Mouse (Mus musculus) spleen, adult 2 months (tissue): ENCODE data around the gene Ift46. TPM values are rescaled to one million over a fixed set of nuclear protein-coding genes. Genes with fewer than 3 reads are reported as not detected.

ENCODE experiments used
- DNase-seq, 2 experiments: peaks; one replicate each; pipeline versions ENCODE4 v3.0.0 to v3.0.0-alpha.2; 2012 to 2021; ENCODE audit warnings: low spot score in 2 of 2, low read depth in 1 of 2
- H3K27ac ChIP-seq: fragments of 200-500 bp; 2 replicates; pipeline ENCODE4 v1.5.1; 2012; ENCODE audit warnings: low read length, inconsistent platforms; ENCODE audit not compliant: insufficient read depth
- H3K27me3 ChIP-seq: fragments of 200-500 bp; 2 replicates; pipeline ENCODE4 v1.6.1; 2012; ENCODE audit warnings: mild to moderate bottlenecking, moderate library complexity, low read length, inconsistent platforms; ENCODE audit not compliant: control insufficient read depth, insufficient read depth
- H3K36me3 ChIP-seq: fragments of 200-500 bp; 2 replicates; pipeline ENCODE4 v1.6.1; 2012; ENCODE audit warnings: mild to moderate bottlenecking, low read length, inconsistent platforms; ENCODE audit not compliant: control insufficient read depth, insufficient read depth
- H3K4me1 ChIP-seq: fragments of 200-500 bp; 2 replicates; pipeline ENCODE4 v1.6.1; 2011; ENCODE audit warnings: inconsistent platforms; ENCODE audit not compliant: control insufficient read depth, insufficient read depth, insufficient read length
- H3K4me3 ChIP-seq: fragments of 200-500 bp; 2 replicates; pipeline ENCODE4 v1.5.1; 2011; ENCODE audit warnings: mild to moderate bottlenecking, inconsistent platforms; ENCODE audit not compliant: insufficient read depth, insufficient read length; ENCODE audit errors: extremely low read depth
- CTCF ChIP-seq: fragments of 200-500 bp; IDR thresholded peaks from 2 replicates; pipeline ENCODE4 v1.5.1; 2011; ENCODE audit warnings: mild to moderate bottlenecking, inconsistent platforms; ENCODE audit not compliant: insufficient read depth, insufficient read length, insufficient replicate concordance; ENCODE audit errors: extremely low read depth
- POLR2A ChIP-seq: fragments of 200-500 bp; IDR thresholded peaks from 2 replicates; pipeline ENCODE4 v1.6.1; 2011; ENCODE audit warnings: low read depth, low read length, inconsistent platforms
- WGBS: fragments of 180-500 bp; shearing (Covaris S2); methylation state at CpG from one replicate; pipeline ENCODE4 v1.1.7; 2018; 5-methylcytosine and 5-hydroxymethylcytosine counted together
- polyA plus RNA-seq: library from polyadenylated mRNA; depleted of rRNA; stranded (reverse); fragments of >200 nt; gene quantifications from 2 replicates; pipeline ENCODE4 v1.2.3, GENCODE M21; 2012; rRNA removed

The Ift46 gene
- polyA plus RNA-seq, 1 experiment: 22.1 TPM

GRCm38 (mm10) chr9:44836439-44836838 lies 68.7 kb downstream of the Ift46 start:
- DNase-seq: peak; percentile 41 to 63
- Histone ChIP-seq H3K4me3 (no peak overlapping the region), H3K36me3 (peaks cover 45% of the 10 kb centered on the region), H3K4me1 (no peaks in the 10 kb centered on the region), H3K27ac (no peak overlapping the region), H3K27me3 (no peaks in the 10 kb centered on the region)
- WGBS: 61% methylated on average over 7 of the region's 7 CpGs
- TF ChIP-seq CTCF (peak; percentile 63; the same call in 1 of the 2 replicates), POLR2A (no peak)

GRCm38 (mm10) chr9:44841241-44841640 lies 73.5 kb downstream of the Ift46 start:
- Histone ChIP-seq H3K27ac (no peak overlapping the region), H3K27me3 (no peaks in the 10 kb centered on the region), H3K4me1 (no peaks in the 10 kb centered on the region), H3K4me3 (no peak overlapping the region), H3K36me3 (peaks cover 48% of the 10 kb centered on the region)
- 78% methylated on average over 10 of the region's 10 CpGs for WGBS
- DNase-seq: peak; percentile 29 to 39
- TF ChIP-seq POLR2A: no peak
- TF ChIP-seq CTCF: peak; percentile 35; the same call in 1 of the 2 replicates

Other genes starting within 250 kb of the Ift46 start
- 133 and 154 TPM in 2 replicates for gene Cxcr5, start 206.0 kb upstream of the Ift46 start, polyA plus RNA-seq
- 15.3 and 17.3 TPM in 2 replicates for gene Ddx6, start 163.0 kb upstream of the Ift46 start, polyA plus RNA-seq
- gene Treh, start 94.7 kb upstream of the Ift46 start, polyA plus RNA-seq: not detected in 2 replicates
- gene Phldb1, start 32.7 kb upstream of the Ift46 start, polyA plus RNA-seq: 12.3 and 16.0 TPM in 2 replicates
- gene Arcn1, start 63 bp upstream of the Ift46 start, polyA plus RNA-seq: 18.1 and 18.7 TPM in 2 replicates
- gene Tmem25, start 31.4 kb downstream of the Ift46 start, polyA plus RNA-seq: 0.72 and 0.74 TPM in 2 replicates
- 1.9 and 2.2 TPM in 2 replicates for gene Ttc36, start 35.2 kb downstream of the Ift46 start, polyA plus RNA-seq
- gene Kmt2a, start 113.4 kb downstream of the Ift46 start, polyA plus RNA-seq: 36.8 and 38.4 TPM in 2 replicates
- gene Atp5l, start 152.8 kb downstream of the Ift46 start, polyA plus RNA-seq: 65.8 and 79.4 TPM in 2 replicates
- 6.5 and 9.5 TPM in 2 replicates for gene Ube4a, start 197.7 kb downstream of the Ift46 start, polyA plus RNA-seq
- 12.8 and 14.5 TPM in 2 replicates for gene Cd3g, start 212.5 kb downstream of the Ift46 start, polyA plus RNA-seq
- 19.6 and 24.0 TPM in 2 replicates for gene Cd3d, start 213.9 kb downstream of the Ift46 start, polyA plus RNA-seq
- gene Cd3e, start 241.7 kb downstream of the Ift46 start, polyA plus RNA-seq: 42.8 and 44.8 TPM in 2 replicates